Mouse (Mus musculus) lung, postnatal 0 days (tissue): Measurements from ENCODE around the gene Cct3. TPM values are rescaled to one million over a fixed set of nuclear protein-coding genes. Genes with fewer than 3 reads are reported as not detected.
A peak's percentile ranks its signal among the peaks of the same experiment; 100 is the strongest.

Experiments
- ATAC-seq: fragments of 200-750 bp; cut with Nextera tagmentation; 2 replicates; pipeline ENCODE4 v1.8.0; 2017; ENCODE audit warnings: moderate library complexity
- DNase-seq: peaks from one replicate; pipeline ENCODE4 v3.0.0-alpha.2; 2016; ENCODE audit warnings: low spot score
- H3K27ac ChIP-seq: fragments of 300-500 bp; sonication (generic); 2 replicates; pipeline ENCODE4 v1.5.1; 2014; ENCODE audit warnings: antibody characterized with exemption, mild to moderate bottlenecking, low read length, mixed read lengths
- H3K27me3 ChIP-seq: fragments of 300-500 bp; sonication (generic); replicated peaks from 2 replicates; pipeline ENCODE4 v1.6.1; 2014; ENCODE audit warnings: low read length, mixed read lengths; ENCODE audit not compliant: insufficient read depth
- H3K36me3 ChIP-seq: fragments of 300-500 bp; sonication (generic); 2 replicates; pipeline ENCODE4 v1.6.1; 2014; ENCODE audit warnings: low read length, mixed read lengths; ENCODE audit not compliant: insufficient read depth
- H3K4me1 ChIP-seq: fragments of 300-500 bp; sonication (generic); 2 replicates; pipeline ENCODE4 v1.6.1; 2014; ENCODE audit warnings: antibody characterized with exemption, low read depth, low read length, mixed read lengths; ENCODE audit not compliant: insufficient read depth
- H3K4me2 ChIP-seq: fragments of 300-500 bp; sonication (generic); replicated peaks from 2 replicates; pipeline ENCODE4 v1.6.1; 2014; ENCODE audit warnings: low read depth, mild to moderate bottlenecking, low read length, moderate library complexity, mixed read lengths
- H3K4me3 ChIP-seq: fragments of 300-500 bp; sonication (generic); 2 replicates; pipeline ENCODE4 v1.5.1; 2014; ENCODE audit warnings: low read depth, low read length
- H3K9ac ChIP-seq: fragments of 300-500 bp; sonication (generic); replicated peaks from 2 replicates; pipeline ENCODE4 v1.6.1; 2014; ENCODE audit warnings: low read depth, mild to moderate bottlenecking
- H3K9me3 ChIP-seq: fragments of 300-500 bp; sonication (generic); 2 replicates; pipeline ENCODE4 v1.6.1; 2016; ENCODE audit warnings: low read length, mixed read lengths
- CTCF ChIP-seq: IDR thresholded peaks from 2 replicates; pipeline ENCODE4 v1.5.1; 2016; ENCODE audit warnings: antibody characterized with exemption, mild to moderate bottlenecking
- EP300 ChIP-seq: IDR thresholded peaks from 2 replicates; pipeline ENCODE4 v1.6.1; 2016; ENCODE audit warnings: antibody characterized with exemption, mild to moderate bottlenecking, control low read depth
- WGBS: fragments of 180-500 bp; shearing (Covaris S2); extraction: QIAGEN DNeasy Blood & Tissue Kit; methylation state at CpG from one replicate; pipeline ENCODE4 v1.1.7; 2014; 5-methylcytosine and 5-hydroxymethylcytosine counted together
- polyA plus RNA-seq: library from polyadenylated mRNA; unstranded; fragments of >200 nt; fragmentation: Nextera tagmentation; extraction: Ambion mirVana; gene quantifications from 2 replicates; pipeline ENCODE4 v1.2.1, GENCODE M21; 2015

The Cct3 gene
- polyA plus RNA-seq, 1 experiment from 2014 or later: 173 TPM

- peak; percentile 19 for DNase-seq
- H3K4me3 ChIP-seq: peak overlapping the region; percentile 91
These were observed 38.6 kb downstream of the Cct3 start for GRCm38 (mm10) chr3:88335436-88336053.

GRCm38 (mm10) chr3:88336058-88337013 is 39.4 kb downstream of the Cct3 start, which contains the start of the genes Tmem79 and Smg5:
Tmem79 (minus strand) TSS chr3:88336148.
Smg5 (plus strand) TSS chr3:88336260.
- ATAC-seq: peak; percentile 94
- no peaks in the 10 kb centered on the region for H3K27me3 ChIP-seq
- peak within 1 kb of the TSS; percentile 75 for H3K4me2 ChIP-seq
- peak within 1 kb of the TSS; percentile 94 for H3K27ac ChIP-seq
- peak within 1 kb of the TSS; percentile 91 for H3K4me3 ChIP-seq
- WGBS: 4% methylated on average over 49 of the region's 66 CpGs
- H3K36me3 ChIP-seq: no peaks in the 10 kb centered on the region
- TF ChIP-seq EP300 (peak; percentile 62; the same call in 1 of the 2 replicates), CTCF (no peak)
- peak within 1 kb of the TSS; percentile 78 for H3K9ac ChIP-seq
- no peaks in the 10 kb centered on the region for H3K9me3 ChIP-seq
- H3K4me1 ChIP-seq: peaks cover 4% of the 10 kb centered on the region; the same call in 1 of the 2 replicates
- peak; percentile 98 for DNase-seq

More at GRCm38 (mm10) chr3:88335436-88336053, 38.6 kb downstream of the Cct3 start:
- Histone ChIP-seq H3K9me3 (no peaks in the 10 kb centered on the region), H3K4me2 (peak overlapping the region; percentile 75), H3K27ac (peak overlapping the region; percentile 94), H3K4me1 (peaks cover 4% of the 10 kb centered on the region; the same call in 1 of the 2 replicates), H3K9ac (peak overlapping the region; percentile 78), H3K27me3 (no peaks in the 10 kb centered on the region), H3K36me3 (no peaks in the 10 kb centered on the region)
- peak; percentile 24 for ATAC-seq
- under 1% methylated on average over 27 of the region's 27 CpGs for WGBS
- no peak for TF ChIP-seq CTCF
- TF ChIP-seq EP300: no peak

- H3K27ac ChIP-seq: 0 out of 2 replicates have a peak overlapping the region, but pooled peaks have one; percentile 28
- no peaks in the 10 kb centered on the region for H3K9me3 ChIP-seq
- ATAC-seq (no peak), DNase-seq (peak; percentile 33)
- no peaks in the 10 kb centered on the region for H3K27me3 ChIP-seq
- peaks cover 4% of the 10 kb centered on the region; the same call in 1 of the 2 replicates for H3K4me1 ChIP-seq
- peak overlapping the region; percentile 16; the same call in 1 of the 2 replicates for H3K9ac ChIP-seq
- TF ChIP-seq CTCF (no peak), EP300 (no peak)
- no peak overlapping the region for H3K4me3 ChIP-seq
- peaks cover 10% of the 10 kb centered on the region; the same call in 1 of the 2 replicates for H3K36me3 ChIP-seq
- 65% methylated on average over 11 of the region's 11 CpGs for WGBS
- peak overlapping the region; percentile 75 for H3K4me2 ChIP-seq
These were observed 40.6 kb downstream of the Cct3 start for GRCm38 (mm10) chr3:88337367-88338020.

GRCm38 (mm10) chr3:88338316-88338715 is 41.4 kb downstream of the Cct3 start:
- H3K4me2 ChIP-seq: no peak overlapping the region
- 86% methylated on average over 7 of the region's 7 CpGs for WGBS

GRCm38 (mm10) chr3:88339006-88339405 is 42.1 kb downstream of the Cct3 start:
- Histone ChIP-seq H3K9me3 (no peaks in the 10 kb centered on the region), H3K27ac (no peak overlapping the region), H3K36me3 (peaks cover 23% of the 10 kb centered on the region), H3K27me3 (no peaks in the 10 kb centered on the region), H3K9ac (peak overlapping the region; percentile 4; the same call in 1 of the 2 replicates), H3K4me2 (no peak overlapping the region), H3K4me3 (no peak overlapping the region), H3K4me1 (peaks cover 4% of the 10 kb centered on the region; the same call in 1 of the 2 replicates)
- WGBS: 55% methylated on average over 3 of the region's 3 CpGs
- no peak for DNase-seq
- no peak for TF ChIP-seq EP300
- no peak for TF ChIP-seq CTCF
- no peak for ATAC-seq

More at GRCm38 (mm10) chr3:88338316-88338715, 41.4 kb downstream of the Cct3 start:
- H3K4me1 ChIP-seq: peaks cover 4% of the 10 kb centered on the region; the same call in 1 of the 2 replicates
- no peaks in the 10 kb centered on the region for H3K9me3 ChIP-seq
- no peak overlapping the region for H3K27ac ChIP-seq
- DNase-seq (no peak), ATAC-seq (no peak)
- no peaks in the 10 kb centered on the region for H3K27me3 ChIP-seq
- peaks cover 18% of the 10 kb centered on the region for H3K36me3 ChIP-seq
- H3K9ac ChIP-seq: no peak overlapping the region
- H3K4me3 ChIP-seq: no peak overlapping the region
- no peak for TF ChIP-seq EP300
- no peak for TF ChIP-seq CTCF
